Mouse (Mus musculus) heart, adult 11 months (tissue): ENCODE data around the gene Cltb.

ENCODE experiments used
- DNase-seq: peaks from one replicate; pipeline ENCODE4 v3.0.0; 2022

Gene Cltb

GRCm38 (mm10) chr13:54610972-54611754 is at the start of gene Cltb:
Gene Cltb, minus strand, starts transcription at chr13:54611344.
- peak; percentile 99 for DNase-seq

- DNase-seq, result no peak
These were observed 49.7 kb upstream of the Cltb start for GRCm38 (mm10) chr13:54660877-54661276.

- DNase-seq, result no peak
These were observed 39.3 kb upstream of the Cltb start for GRCm38 (mm10) chr13:54650461-54650860.

- DNase-seq, result no peak
These were observed 23.9 kb upstream of the Cltb start for GRCm38 (mm10) chr13:54635011-54635410.

- DNase-seq, result no peak
These were observed 21.7 kb upstream of the Cltb start for GRCm38 (mm10) chr13:54632731-54633277.

GRCm38 (mm10) chr13:54629128-54629527 is 18.0 kb upstream of the Cltb start:
- DNase-seq, result no peak

- no peak for DNase-seq
These were observed 10.9 kb upstream of the Cltb start for GRCm38 (mm10) chr13:54621960-54622521.

- DNase-seq, result peak; percentile 100
These were observed 10.2 kb upstream of the Cltb start, which contains the start of gene Faf2 for GRCm38 (mm10) chr13:54621155-54621932. Gene Faf2, plus strand, starts transcription at chr13:54621784.

GRCm38 (mm10) chr13:54616998-54617397 is 5.9 kb upstream of the Cltb start:
- DNase-seq, result no peak

- DNase-seq, result no peak
These were observed 5.2 kb upstream of the Cltb start for GRCm38 (mm10) chr13:54616307-54616706.

- peak; percentile 87 for DNase-seq
These were observed 2.0 kb upstream of the Cltb start for GRCm38 (mm10) chr13:54613141-54613540.

- DNase-seq, result no peak
These were observed 552 bp downstream of the Cltb start for GRCm38 (mm10) chr13:54610613-54610971.

- DNase-seq, result peak; percentile 91
These were observed 1.8 kb downstream of the Cltb start for GRCm38 (mm10) chr13:54609301-54609700.

- peak; percentile 96 for DNase-seq
These were observed 2.5 kb downstream of the Cltb start for GRCm38 (mm10) chr13:54608666-54609065.

GRCm38 (mm10) chr13:54608002-54608401 is 3.1 kb downstream of the Cltb start:
- DNase-seq, result no peak

GRCm38 (mm10) chr13:54607204-54607603 is 3.9 kb downstream of the Cltb start:
- DNase-seq, result peak; percentile 87

GRCm38 (mm10) chr13:54605426-54605825 is 5.7 kb downstream of the Cltb start:
- peak; percentile 95 for DNase-seq

- no peak for DNase-seq
These were observed 6.9 kb downstream of the Cltb start for GRCm38 (mm10) chr13:54604221-54604620.

GRCm38 (mm10) chr13:54603501-54603900 is 7.6 kb downstream of the Cltb start:
- no peak for DNase-seq

- peak; percentile 86 for DNase-seq
These were observed 8.5 kb downstream of the Cltb start for GRCm38 (mm10) chr13:54602639-54603111.

GRCm38 (mm10) chr13:54598622-54599143 is 12.5 kb downstream of the Cltb start:
- DNase-seq, result peak; percentile 87

GRCm38 (mm10) chr13:54596870-54597269 is 14.3 kb downstream of the Cltb start:
- DNase-seq, result no peak

GRCm38 (mm10) chr13:54596107-54596690 is 14.9 kb downstream of the Cltb start:
- DNase-seq, result peak; percentile 92
